Mouse (Mus musculus) retina, embryonic 14.5 days (tissue): ENCODE results near the gene Ttc17.

Experiments
- DNase-seq: peaks from one replicate; pipeline ENCODE4 v3.0.0-alpha.2; 2015; ENCODE audit warnings: low spot score

The Ttc17 gene

GRCm38 (mm10) chr2:94297467-94297866 is 109.0 kb downstream of the Ttc17 start:
- no peak for DNase-seq

- peak; percentile 89 for DNase-seq
These were observed 116.0 kb downstream of the Ttc17 start for GRCm38 (mm10) chr2:94290483-94290882.

GRCm38 (mm10) chr2:94289659-94290058 is 116.8 kb downstream of the Ttc17 start:
- DNase-seq: peak; percentile 28

GRCm38 (mm10) chr2:94289169-94289568 is 117.3 kb downstream of the Ttc17 start:
- peak; percentile 87 for DNase-seq

GRCm38 (mm10) chr2:94288086-94288485 is 118.4 kb downstream of the Ttc17 start:
- DNase-seq: no peak

- no peak for DNase-seq
These were observed 119.1 kb downstream of the Ttc17 start for GRCm38 (mm10) chr2:94287435-94287834.

GRCm38 (mm10) chr2:94283526-94283925 is 123.0 kb downstream of the Ttc17 start:
- no peak for DNase-seq

- no peak for DNase-seq
These were observed 126.9 kb downstream of the Ttc17 start for GRCm38 (mm10) chr2:94279596-94279995.

GRCm38 (mm10) chr2:94276103-94276502 is 130.4 kb downstream of the Ttc17 start:
- no peak for DNase-seq

GRCm38 (mm10) chr2:94275658-94276057 is 130.8 kb downstream of the Ttc17 start:
- no peak for DNase-seq

- DNase-seq: peak; percentile 81
These were observed 133.1 kb downstream of the Ttc17 start for GRCm38 (mm10) chr2:94273154-94274021.

GRCm38 (mm10) chr2:94271176-94271575 is 135.3 kb downstream of the Ttc17 start:
- DNase-seq: no peak

- no peak for DNase-seq
These were observed 137.7 kb downstream of the Ttc17 start for GRCm38 (mm10) chr2:94268835-94269234.

GRCm38 (mm10) chr2:94267213-94267850 is 139.2 kb downstream of the Ttc17 start:
- no peak for DNase-seq

- DNase-seq: no peak
These were observed 139.9 kb downstream of the Ttc17 start for GRCm38 (mm10) chr2:94266381-94267160.

GRCm38 (mm10) chr2:94265221-94266191 is 141.0 kb downstream of the Ttc17 start:
- peak; percentile 67 for DNase-seq

- DNase-seq: peak; percentile 67
These were observed 141.8 kb downstream of the Ttc17 start for GRCm38 (mm10) chr2:94264631-94265098.

- no peak for DNase-seq
These were observed 142.5 kb downstream of the Ttc17 start for GRCm38 (mm10) chr2:94264006-94264405.

GRCm38 (mm10) chr2:94263530-94263937 is 143.0 kb downstream of the Ttc17 start:
- DNase-seq: no peak

GRCm38 (mm10) chr2:94262917-94263529 is 143.5 kb downstream of the Ttc17 start:
- DNase-seq: no peak

- peak; percentile 82 for DNase-seq
These were observed 152.4 kb downstream of the Ttc17 start for GRCm38 (mm10) chr2:94254102-94254501.
